Mouse (Mus musculus) heart, adult 2 months (tissue): ENCODE data around the gene Rnf41. TPM values are rescaled to one million over a fixed set of nuclear protein-coding genes. Genes with fewer than 3 reads are reported as not detected.
A peak's percentile ranks its signal among the peaks of the same experiment; 100 is the strongest.

Source experiments
- DNase-seq, 2 experiments: peaks; one replicate each; pipeline ENCODE4 v3.0.0; 2021
- H3K27ac ChIP-seq: fragments of 200-600 bp; 2 replicates; pipeline ENCODE4 v1.8.1; 2022
- H3K27me3 ChIP-seq: fragments of 200-500 bp; 2 replicates; pipeline ENCODE4 v1.6.1; 2012; ENCODE audit warnings: mild to moderate bottlenecking, low read length, inconsistent platforms, mixed read lengths; ENCODE audit not compliant: control insufficient read depth, insufficient read depth
- H3K36me3 ChIP-seq: fragments of 200-500 bp; 2 replicates; pipeline ENCODE4 v1.6.1; 2012; ENCODE audit warnings: low read length, inconsistent platforms; ENCODE audit not compliant: control insufficient read depth, insufficient read depth
- H3K4me1 ChIP-seq: fragments of 200-500 bp; 2 replicates; pipeline ENCODE4 v1.6.1; 2011; ENCODE audit warnings: low read length; ENCODE audit not compliant: control insufficient read depth, insufficient read depth
- H3K4me3 ChIP-seq: fragments of 200-600 bp; 2 replicates; pipeline ENCODE4 v1.8.1; 2022
- H3K79me2 ChIP-seq: fragments of 200-500 bp; replicated peaks from 2 replicates; pipeline ENCODE4 v1.6.1; 2012; ENCODE audit warnings: mild to moderate bottlenecking, inconsistent platforms, low read length, moderate library complexity, mixed read lengths; ENCODE audit not compliant: control insufficient read depth, insufficient read depth
- H3K9ac ChIP-seq: fragments of 200-500 bp; 2 replicates; pipeline ENCODE4 v1.6.1; 2012; ENCODE audit warnings: low read depth, mild to moderate bottlenecking, control low read depth, inconsistent platforms, low read length, mixed read lengths
- CTCF ChIP-seq: fragments of 200-600 bp; IDR thresholded peaks from 2 replicates; pipeline ENCODE4 v1.8.1; 2022; ENCODE audit warnings: antibody characterized with exemption, mild to moderate bottlenecking, moderate library complexity
- EP300 ChIP-seq: fragments of 200-500 bp; IDR thresholded peaks from 2 replicates; pipeline ENCODE4 v1.6.1; 2011; ENCODE audit warnings: low read depth, low read length, control low read depth; ENCODE audit not compliant: insufficient read depth
- POLR2A ChIP-seq: fragments of 200-500 bp; IDR thresholded peaks from 2 replicates; pipeline ENCODE4 v1.6.1; 2011; ENCODE audit warnings: mild to moderate bottlenecking, low read depth, low read length, control low read depth; ENCODE audit not compliant: insufficient read depth
- WGBS: fragments of 180-500 bp; shearing (Covaris S2); methylation state at CpG from one replicate; pipeline ENCODE4 v1.1.7; 2018; 5-methylcytosine and 5-hydroxymethylcytosine counted together
- intact Hi-C: fragments of 180-260 bp; cut with DNase I; formaldehyde crosslinking; loops from one replicate; pipeline ENCODE4 v1.15.1; 2025
- polyA plus RNA-seq: library from polyadenylated mRNA; depleted of rRNA; stranded (reverse); fragments of >200 nt; gene quantifications from 2 replicates; pipeline ENCODE4 v1.2.3, GENCODE M21; 2012
- total RNA-seq, 2 experiments: library from RNA; stranded (reverse); gene quantifications; 2 replicates each; pipeline ENCODE4 v1.2.3; 2021

Gene Rnf41
- total and polyA plus RNA-seq, 3 experiments = 12.5 to 16.9 (median 15.8) TPM

GRCm38 (mm10) chr10:128374393-128374792, 37.1 kb upstream of the Rnf41 start:
- no peak for TF ChIP-seq POLR2A
- no peak for TF ChIP-seq EP300
- TF ChIP-seq CTCF = peak; percentile 41
- Histone ChIP-seq H3K4me3 (no peak overlapping the region), H3K79me2 (no peaks in the 10 kb centered on the region), H3K27me3 (no peaks in the 10 kb centered on the region), H3K4me1 (peaks cover 16% of the 10 kb centered on the region), H3K9ac (no peak overlapping the region), H3K36me3 (peaks cover 4% of the 10 kb centered on the region; the same call in 1 of the 2 replicates), H3K27ac (peak overlapping the region; percentile 89; the same call in 1 of the 2 replicates)
- DNase-seq = no peak
- WGBS = 75% methylated on average over 6 of the region's 6 CpGs
- intact Hi-C loops = no loop called here

- Histone ChIP-seq H3K27me3 (no peaks in the 10 kb centered on the region), H3K4me3 (peak overlapping the region; percentile 74), H3K9ac (peak overlapping the region; percentile 100), H3K36me3 (peaks cover 6% of the 10 kb centered on the region; the same call in 1 of the 2 replicates), H3K79me2 (no peaks in the 10 kb centered on the region), H3K4me1 (peaks cover 12% of the 10 kb centered on the region), H3K27ac (peak overlapping the region; percentile 97)
- DNase-seq = no peak
- intact Hi-C loops = loop anchor here (2.0 to 5.0 kb wide), 2 partner anchors 39 to 83 kb away; partner anchors contain the start of genes Cs and Smarcc2
- 52% methylated on average over 4 of the region's 4 CpGs for WGBS
- no peak for TF ChIP-seq EP300
- TF ChIP-seq POLR2A = no peak
- TF ChIP-seq CTCF = no peak
Observed at GRCm38 (mm10) chr10:128376099-128376454, 35.4 kb upstream of the Rnf41 start.

DNA sequence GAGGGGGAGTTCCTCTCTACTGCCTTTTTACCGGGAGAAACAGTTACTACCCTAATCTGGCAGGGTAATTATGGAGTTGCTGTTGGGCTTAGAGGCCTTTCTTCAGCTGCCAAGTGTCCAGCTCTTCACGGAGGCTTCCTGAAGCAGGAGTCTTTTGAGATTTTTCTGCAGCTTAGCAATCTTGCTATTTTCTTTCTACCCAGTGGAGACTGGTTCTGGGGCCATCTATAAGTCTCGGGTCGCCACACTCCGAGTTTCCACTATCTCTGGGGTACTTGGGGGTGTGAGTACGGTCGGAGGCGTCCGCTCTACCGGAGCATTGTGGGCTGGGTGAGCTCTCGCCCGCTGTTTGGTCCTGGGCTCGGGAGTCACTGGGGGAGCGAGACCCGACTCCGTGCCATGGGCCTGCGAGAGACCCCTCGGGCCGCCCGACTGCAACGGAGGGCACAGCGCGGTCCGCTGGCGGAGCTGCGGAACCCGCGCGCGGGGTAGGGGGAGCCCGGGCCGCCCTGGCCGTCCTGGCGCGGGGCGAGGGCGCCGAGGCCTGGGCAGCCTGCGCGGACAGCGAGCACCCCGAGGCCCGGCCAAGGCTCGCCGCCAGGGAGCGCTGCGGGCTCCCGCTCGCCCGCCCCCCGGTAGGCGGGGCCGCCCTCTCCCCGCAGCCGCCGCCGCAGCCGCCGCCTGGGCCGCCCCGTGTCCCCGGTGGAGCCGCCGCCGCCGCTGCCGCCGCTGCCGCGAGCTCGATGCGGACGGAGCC, 34.8 kb upstream of the Rnf41 start, which contains the start of gene Ankrd52:
TSS of gene Ankrd52 (plus strand) at position 661 of the 757 bp plus-strand sequence.
- H3K4me3 ChIP-seq = peak within 1 kb of the TSS; percentile 89
- no peaks in the 10 kb centered on the region for H3K79me2 ChIP-seq
- peak; percentile 94 to 96 for DNase-seq
- H3K36me3 ChIP-seq = peaks cover 6% of the 10 kb centered on the region; the same call in 1 of the 2 replicates
- peak; percentile 63 for TF ChIP-seq CTCF
- TF ChIP-seq POLR2A = peak; percentile 7; the same call in 1 of the 2 replicates
- no peak for TF ChIP-seq EP300
- intact Hi-C loops = loop anchor here (2.0 to 5.0 kb wide), 2 partner anchors 39 to 82 kb away; partner anchors contain the start of genes Cs and Smarcc2
- peak within 1 kb of the TSS; percentile 100 for H3K9ac ChIP-seq
- peaks cover 12% of the 10 kb centered on the region for H3K4me1 ChIP-seq
- WGBS = 1% methylated on average over 54 of the region's 73 CpGs
- H3K27me3 ChIP-seq = no peaks in the 10 kb centered on the region
- H3K27ac ChIP-seq = peak within 1 kb of the TSS; percentile 97

GRCm38 (mm10) chr10:128377222-128377939, 34.1 kb upstream of the Rnf41 start:
- intact Hi-C loops = loop anchor here (2.0 to 5.0 kb wide), 2 partner anchors 40 to 81 kb away; partner anchors contain the start of genes Cs and Smarcc2
- H3K36me3 ChIP-seq = peaks cover 6% of the 10 kb centered on the region; the same call in 1 of the 2 replicates
- H3K27me3 ChIP-seq = no peaks in the 10 kb centered on the region
- H3K9ac ChIP-seq = peak overlapping the region; percentile 98
- H3K4me3 ChIP-seq = peak overlapping the region; percentile 89
- no peak for TF ChIP-seq POLR2A
- no peak for TF ChIP-seq CTCF
- TF ChIP-seq EP300 = no peak
- no peaks in the 10 kb centered on the region for H3K79me2 ChIP-seq
- peaks cover 12% of the 10 kb centered on the region for H3K4me1 ChIP-seq
- under 1% methylated on average over 46 of the region's 47 CpGs for WGBS
- DNase-seq = no peak
- peak overlapping the region; percentile 90 for H3K27ac ChIP-seq

DNA sequence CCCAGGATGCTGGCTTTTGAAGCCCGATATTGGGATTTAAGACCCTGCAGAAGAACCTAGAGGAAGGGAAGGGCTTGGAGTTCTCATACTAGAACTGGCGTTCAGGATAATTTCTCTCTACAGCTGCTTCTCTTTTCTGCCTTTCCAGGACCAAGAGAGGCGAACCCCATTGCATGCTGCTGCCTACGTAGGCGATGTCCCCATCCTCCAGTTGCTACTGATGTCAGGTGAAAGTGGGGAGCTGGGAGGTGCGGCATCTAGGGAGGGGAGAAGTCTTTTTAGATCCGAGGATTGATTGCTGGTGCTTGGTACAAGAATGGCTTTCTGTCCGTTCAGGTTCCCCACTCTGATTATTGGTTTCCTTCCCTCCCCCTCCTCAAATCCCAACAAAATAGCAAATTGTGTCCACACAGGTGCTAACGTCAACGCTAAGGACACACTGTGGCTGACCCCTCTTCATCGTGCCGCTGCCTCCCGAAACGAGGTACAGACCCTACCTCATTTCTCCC, 33.5 kb upstream of the Rnf41 start:
- DNase-seq = no peak
- intact Hi-C loops = loop anchor here (2.0 to 5.0 kb wide), 3 partner anchors 31 to 81 kb away; partner anchors contain the start of genes Cs and Smarcc2
- peak overlapping the region; percentile 89 for H3K4me3 ChIP-seq
- peaks cover 6% of the 10 kb centered on the region; the same call in 1 of the 2 replicates for H3K36me3 ChIP-seq
- peaks cover 11% of the 10 kb centered on the region for H3K4me1 ChIP-seq
- peak overlapping the region; percentile 98 for H3K9ac ChIP-seq
- H3K27me3 ChIP-seq = no peaks in the 10 kb centered on the region
- TF ChIP-seq POLR2A (no peak), CTCF (no peak), EP300 (no peak)
- no peaks in the 10 kb centered on the region for H3K79me2 ChIP-seq
- H3K27ac ChIP-seq = peak overlapping the region; percentile 90; the same call in 1 of the 2 replicates
- WGBS = 60% methylated on average over 14 of the region's 14 CpGs
